Mouse (Mus musculus): ENCODE results near the gene Srebf2.
"Not testable (repeated sequence)": the region's sequence is repeated elsewhere in the genome, so short reads cannot be mapped to it uniquely, and the experiment has no call there.

The Srebf2 gene

GRCm38 (mm10) chr15:82231100-82231499 lies 84.1 kb downstream of the Srebf2 start:
- no peak for DNase-seq

- DNase-seq = peak; percentile 54
Measured at GRCm38 (mm10) chr15:82231591-82232378, 84.8 kb downstream of the Srebf2 start.

GRCm38 (mm10) chr15:82232651-82233050 lies 85.7 kb downstream of the Srebf2 start:
- DNase-seq = no peak

- DNase-seq = no peak
Measured at GRCm38 (mm10) chr15:82235661-82236060, 88.7 kb downstream of the Srebf2 start.

- DNase-seq = peak; percentile 72
Measured at GRCm38 (mm10) chr15:82236565-82236964, 89.6 kb downstream of the Srebf2 start.

GRCm38 (mm10) chr15:82243311-82243710 lies 96.3 kb downstream of the Srebf2 start:
- DNase-seq = no peak

GRCm38 (mm10) chr15:82243742-82244114 lies 96.7 kb downstream of the Srebf2 start:
- DNase-seq = no peak

- DNase-seq = peak; percentile 96
Measured at GRCm38 (mm10) chr15:82244115-82244804, 97.3 kb downstream of the Srebf2 start, which contains the start of gene Cenpm. Gene Cenpm (minus strand): TSS chr15:82244748.

GRCm38 (mm10) chr15:82244805-82245161 lies 97.8 kb downstream of the Srebf2 start:
- not testable (repeated sequence) for DNase-seq

GRCm38 (mm10) chr15:82247131-82247776 lies 100.3 kb downstream of the Srebf2 start:
- no peak for DNase-seq

GRCm38 (mm10) chr15:82251579-82251978 lies 104.6 kb downstream of the Srebf2 start:
- DNase-seq = no peak

GRCm38 (mm10) chr15:82252097-82252496 lies 105.1 kb downstream of the Srebf2 start, which contains the start of gene 1500009C09Rik:
Gene 1500009C09Rik (plus strand): TSS chr15:82252397.
- DNase-seq = no peak
